Mouse (Mus musculus): ENCODE data around the gene Ccdc173. TPM values are rescaled to one million over a fixed set of nuclear protein-coding genes. Genes with fewer than 3 reads are reported as not detected.
"Not testable (repeated sequence)": the region's sequence is repeated elsewhere in the genome, so short reads cannot be mapped to it uniquely, and the experiment has no call there.

Ccdc173 gene
- total and polyA plus RNA-seq, 3 experiments = 1.3 to 3.9 (median 1.8) TPM

- peaks cover 0 to 2% of the 10 kb centered on the region in 2 experiments; a peak in 1 of 4 replicates for H3K4me1 ChIP-seq (ENCODE audit: control insufficient read depth in 1 of 2, insufficient read depth in 2 of 2)
- no peak overlapping the region for H3K9ac ChIP-seq (ENCODE audit: insufficient read depth, low read depth)
Measured at GRCm38 (mm10) chr2:69818350-69819085, 29.1 kb upstream of the Ccdc173 start.

GRCm38 (mm10) chr2:69816575-69816974 is 27.2 kb upstream of the Ccdc173 start:
- no peak overlapping the region for H3K27ac ChIP-seq (ENCODE audit: insufficient read depth, low read depth)

More at GRCm38 (mm10) chr2:69818350-69819085, 29.1 kb upstream of the Ccdc173 start:
- dilution Hi-C loops (cut with MboI; ENCODE audit: extremely low pct_ligation_motif_present, extremely low pct_unique_long_range_greater_than_20kb, low sequenced_read_pairs) (no loop called here), in situ Hi-C loops (cut with MboI; ENCODE audit: low pct_ligation_motif_present, low pct_unique_long_range_greater_than_20kb, low sequenced_read_pairs) (no loop called here)
- Histone ChIP-seq H3K27ac (ENCODE audit: insufficient read depth, low read depth) (no peak overlapping the region), H3K9me3 (replicated peaks; ENCODE audit: low read length) (peaks cover under 1% of the 10 kb centered on the region), H3K36me3 (replicated peaks in 1 of 2; ENCODE audit: control insufficient read depth in 1 of 2, insufficient read depth in 1 of 2, low read length in 1 of 2) (no peaks in the 10 kb centered on the region), H3K4me3 (replicated peaks in 1 of 3; ENCODE audit: low read depth in 2 of 3, low read length in 2 of 3, poor library complexity in 1 of 3) (no peak overlapping the region), H3K79me2 (replicated peaks; ENCODE audit: control insufficient read depth, extremely low read depth, insufficient read depth, poor library complexity, severe bottlenecking) (no peaks in the 10 kb centered on the region), H3K27me3 (replicated peaks) (peaks cover 5% of the 10 kb centered on the region), H3K4me2 (ENCODE audit: insufficient read depth, low read depth, poor library complexity, severe bottlenecking) (no peak overlapping the region)
- TF ChIP-seq MAZ (IDR thresholded peaks at IDR 0.05; ENCODE audit: low read depth, low read length) (no peak), ZMIZ1 (IDR thresholded peaks at IDR 0.05; ENCODE audit: low read depth, low read length) (no peak), TCF12 (IDR thresholded peaks at IDR 0.05; ENCODE audit: low read depth, low read length) (no peak), USF1 (IDR thresholded peaks at IDR 0.05; ENCODE audit: low read depth, low read length) (no peak), SIN3A (IDR thresholded peaks at IDR 0.05; ENCODE audit: low read length) (no peak), SMC3 (IDR thresholded peaks at IDR 0.05; ENCODE audit: low read depth, low read length) (no peak), ZC3H11A (IDR thresholded peaks at IDR 0.05; ENCODE audit: low read depth, low read length) (no peak), TBP (conservative IDR thresholded peaks at IDR 0.05; ENCODE audit: low read depth, low read length) (no peak), CHD2 (IDR thresholded peaks at IDR 0.05; ENCODE audit: low read length) (no peak)
- no peak for DNase-seq (ENCODE audit: extremely low read depth)

GRCm38 (mm10) chr2:69811349-69811748 is 22.0 kb upstream of the Ccdc173 start:
- in situ Hi-C loops (cut with MboI; ENCODE audit: low pct_ligation_motif_present, low pct_unique_long_range_greater_than_20kb, low sequenced_read_pairs); H3K4me3 ChIP-seq (replicated peaks in 1 of 3; ENCODE audit: low read depth in 2 of 3, low read length in 2 of 3, poor library complexity in 1 of 3); H3K4me2 ChIP-seq (ENCODE audit: insufficient read depth, low read depth, poor library complexity, severe bottlenecking); dilution Hi-C loops (cut with MboI; ENCODE audit: extremely low pct_ligation_motif_present, extremely low pct_unique_long_range_greater_than_20kb, low sequenced_read_pairs); H3K9ac ChIP-seq (ENCODE audit: insufficient read depth, low read depth); H3K9me3 ChIP-seq (replicated peaks; ENCODE audit: low read length); H3K4me1 ChIP-seq (ENCODE audit: control insufficient read depth in 1 of 2, insufficient read depth in 2 of 2); H3K79me2 ChIP-seq (replicated peaks; ENCODE audit: control insufficient read depth, extremely low read depth, insufficient read depth, poor library complexity, severe bottlenecking); H3K27me3 ChIP-seq (replicated peaks); DNase-seq (ENCODE audit: extremely low read depth); H3K27ac ChIP-seq (ENCODE audit: insufficient read depth, low read depth); H3K36me3 ChIP-seq (replicated peaks in 1 of 2; ENCODE audit: control insufficient read depth in 1 of 2, insufficient read depth in 1 of 2, low read length in 1 of 2): not testable (repeated sequence)

More at GRCm38 (mm10) chr2:69816575-69816974, 27.2 kb upstream of the Ccdc173 start:
- peaks cover 3% of the 10 kb centered on the region for H3K9me3 ChIP-seq (replicated peaks; ENCODE audit: low read length)
- TF ChIP-seq TBP (conservative IDR thresholded peaks at IDR 0.05; ENCODE audit: low read depth, low read length) = no peak
- no peak for TF ChIP-seq ELF1 (IDR thresholded peaks at IDR 0.05; ENCODE audit: low read depth, low read length)
- TF ChIP-seq USF1 (IDR thresholded peaks at IDR 0.05; ENCODE audit: low read depth, low read length) = no peak
- TF ChIP-seq ZMIZ1 (IDR thresholded peaks at IDR 0.05; ENCODE audit: low read depth, low read length) = no peak
- TF ChIP-seq TCF12 (IDR thresholded peaks at IDR 0.05; ENCODE audit: low read depth, low read length) = no peak
- no peak for TF ChIP-seq RAD21 (IDR thresholded peaks at IDR 0.05; ENCODE audit: low read depth, low read length)
- peaks cover 2% of the 10 kb centered on the region for H3K27me3 ChIP-seq (replicated peaks)
- no peak overlapping the region for H3K9ac ChIP-seq (ENCODE audit: insufficient read depth, low read depth)
- no peak for DNase-seq (ENCODE audit: extremely low read depth)
- dilution Hi-C loops (cut with MboI; ENCODE audit: extremely low pct_ligation_motif_present, extremely low pct_unique_long_range_greater_than_20kb, low sequenced_read_pairs) (no loop called here), in situ Hi-C loops (cut with MboI; ENCODE audit: low pct_ligation_motif_present, low pct_unique_long_range_greater_than_20kb, low sequenced_read_pairs) (no loop called here)
- no peaks in the 10 kb centered on the region for H3K36me3 ChIP-seq (replicated peaks in 1 of 2; ENCODE audit: control insufficient read depth in 1 of 2, insufficient read depth in 1 of 2, low read length in 1 of 2)
- H3K4me1 ChIP-seq (ENCODE audit: control insufficient read depth in 1 of 2, insufficient read depth in 2 of 2) = no peaks in the 10 kb centered on the region; a peak in 1 of 4 replicates
- no peak overlapping the region for H3K4me2 ChIP-seq (ENCODE audit: insufficient read depth, low read depth, poor library complexity, severe bottlenecking)
- no peaks in the 10 kb centered on the region for H3K79me2 ChIP-seq (replicated peaks; ENCODE audit: control insufficient read depth, extremely low read depth, insufficient read depth, poor library complexity, severe bottlenecking)
- H3K4me3 ChIP-seq (replicated peaks in 1 of 3; ENCODE audit: low read depth in 2 of 3, low read length in 2 of 3, poor library complexity in 1 of 3) = no peak overlapping the region

Data from CH12.LX (cell line).